Mouse (Mus musculus) kidney, postnatal 0 days (tissue): ENCODE data around the gene Olfr1066. TPM values are rescaled to one million over a fixed set of nuclear protein-coding genes. Genes with fewer than 3 reads are reported as not detected.
"Not testable (repeated sequence)": the region's sequence is repeated elsewhere in the genome, so short reads cannot be mapped to it uniquely, and the experiment has no call there.

ENCODE experiments used
- ATAC-seq: fragments of 200-750 bp; cut with Nextera tagmentation; replicated peaks from 2 replicates; pipeline ENCODE4 v1.8.0; 2017; ENCODE audit warnings: low read depth, moderate number of reproducible peaks, moderate TSS enrichment, moderate library complexity; ENCODE audit not compliant: low FRiP score
- DNase-seq: peaks from one replicate; pipeline ENCODE4 v3.0.0-alpha.2; 2016; ENCODE audit warnings: low spot score
- H3K27ac ChIP-seq: fragments of 300-500 bp; sonication (generic); 2 replicates; pipeline ENCODE4 v1.5.1; 2014; ENCODE audit warnings: mild to moderate bottlenecking
- H3K27me3 ChIP-seq: fragments of 300-500 bp; sonication (generic); 2 replicates; pipeline ENCODE4 v1.6.1; 2014; ENCODE audit warnings: low read length, mixed read lengths; ENCODE audit not compliant: insufficient read depth
- H3K36me3 ChIP-seq: fragments of 300-500 bp; sonication (generic); 2 replicates; pipeline ENCODE4 v1.6.1; 2014; ENCODE audit warnings: low read length, mixed read lengths; ENCODE audit not compliant: insufficient read depth
- H3K4me1 ChIP-seq: fragments of 300-500 bp; sonication (generic); replicated peaks from 2 replicates; pipeline ENCODE4 v1.6.1; 2014; ENCODE audit warnings: antibody characterized with exemption, low read length, mixed read lengths; ENCODE audit not compliant: insufficient read depth
- H3K4me2 ChIP-seq: fragments of 300-500 bp; sonication (generic); 2 replicates; pipeline ENCODE4 v1.6.1; 2014; ENCODE audit warnings: mild to moderate bottlenecking, low read length, moderate library complexity, mixed read lengths
- H3K4me3 ChIP-seq: fragments of 300-500 bp; sonication (generic); replicated peaks from 2 replicates; pipeline ENCODE4 v1.5.1; 2014; ENCODE audit warnings: low read depth, low read length
- H3K9ac ChIP-seq: fragments of 300-500 bp; sonication (generic); 2 replicates; pipeline ENCODE4 v1.6.1; 2014; ENCODE audit warnings: low read depth, low read length
- H3K9me3 ChIP-seq: fragments of 300-500 bp; sonication (generic); replicated peaks from 2 replicates; pipeline ENCODE4 v1.6.1; 2016; ENCODE audit warnings: low read length, inconsistent platforms, mixed read lengths
- CTCF ChIP-seq: IDR thresholded peaks from 2 replicates; pipeline ENCODE4 v1.5.1; 2016; ENCODE audit warnings: antibody characterized with exemption, low read depth, mild to moderate bottlenecking, moderate library complexity
- WGBS: fragments of 180-500 bp; shearing (Covaris S2); extraction: QIAGEN DNeasy Blood & Tissue Kit; methylation state at CpG from one replicate; pipeline ENCODE4 v1.1.7; 2014; 5-methylcytosine and 5-hydroxymethylcytosine counted together
- polyA plus RNA-seq: library from polyadenylated mRNA; unstranded; fragments of >200 nt; fragmentation: Nextera tagmentation; extraction: Ambion mirVana; gene quantifications from 2 replicates; pipeline ENCODE4 v1.2.1, GENCODE M21; 2015

Gene Olfr1066
- polyA plus RNA-seq, result not detected in 2 replicates

- Histone ChIP-seq H3K27ac (no peak within 1 kb of the TSS), H3K9ac (no peak within 1 kb of the TSS), H3K27me3 (no peaks in the 10 kb centered on the region), H3K4me3 (no peak within 1 kb of the TSS), H3K36me3 (no peaks in the 10 kb centered on the region), H3K4me1 (no peaks in the 10 kb centered on the region), H3K4me2 (no peak within 1 kb of the TSS), H3K9me3 (no peaks in the 10 kb centered on the region)
- WGBS, result 80% methylated on average over 1 of the region's 1 CpGs
- ATAC-seq (no peak), DNase-seq (no peak)
- no peak for TF ChIP-seq CTCF
Measured at GRCm38 (mm10) chr2:86456169-86456568, at the start of gene Olfr1066. Gene Olfr1066, minus strand, starts transcription at chr2:86456269.

GRCm38 (mm10) chr2:86487286-86487685 lies 31.2 kb upstream of the Olfr1066 start, which contains the start of gene Olfr228:
Gene Olfr228, minus strand, starts transcription at chr2:86487386.
- H3K9me3 ChIP-seq, result no peaks in the 10 kb centered on the region
- TF ChIP-seq CTCF, result no peak
- H3K9ac ChIP-seq, result no peak within 1 kb of the TSS
- no peaks in the 10 kb centered on the region for H3K36me3 ChIP-seq
- H3K27me3 ChIP-seq, result no peaks in the 10 kb centered on the region
- ATAC-seq (no peak), DNase-seq (no peak)
- WGBS, result 31% methylated on average over 1 of the region's 1 CpGs
- no peak within 1 kb of the TSS for H3K27ac ChIP-seq
- no peak within 1 kb of the TSS for H3K4me3 ChIP-seq
- no peak within 1 kb of the TSS for H3K4me2 ChIP-seq
- H3K4me1 ChIP-seq, result no peaks in the 10 kb centered on the region

GRCm38 (mm10) chr2:86464442-86465109 lies 8.5 kb upstream of the Olfr1066 start:
- WGBS, result 36% methylated on average over 10 of the region's 10 CpGs
- ATAC-seq, result no peak; the same call in 1 of the 2 replicates

GRCm38 (mm10) chr2:86460434-86460833 lies 4.4 kb upstream of the Olfr1066 start:
- Histone ChIP-seq H3K4me1 (no peaks in the 10 kb centered on the region), H3K27ac (no peak overlapping the region), H3K27me3 (no peaks in the 10 kb centered on the region), H3K4me3 (no peak overlapping the region), H3K36me3 (no peaks in the 10 kb centered on the region), H3K9ac (no peak overlapping the region), H3K4me2 (no peak overlapping the region), H3K9me3 (no peaks in the 10 kb centered on the region)
- TF ChIP-seq CTCF, result no peak
- no peak for DNase-seq
- no peak for ATAC-seq
- WGBS, result 91% methylated on average over 1 of the region's 1 CpGs

More at GRCm38 (mm10) chr2:86464442-86465109, 8.5 kb upstream of the Olfr1066 start:
- Histone ChIP-seq H3K4me1 (no peaks in the 10 kb centered on the region), H3K9ac (no peak overlapping the region), H3K27ac (no peak overlapping the region), H3K4me3 (no peak overlapping the region), H3K27me3 (no peaks in the 10 kb centered on the region), H3K36me3 (no peaks in the 10 kb centered on the region), H3K9me3 (no peaks in the 10 kb centered on the region), H3K4me2 (no peak overlapping the region)
- TF ChIP-seq CTCF, result peak; percentile 83
- DNase-seq, result peak; percentile 48

- no CpG with 5 or more reads among the region's 1 CpGs for WGBS
- ATAC-seq, H3K9me3 ChIP-seq, H3K4me3 ChIP-seq, H3K4me1 ChIP-seq, H3K27ac ChIP-seq, H3K9ac ChIP-seq, DNase-seq, H3K4me2 ChIP-seq, H3K27me3 ChIP-seq, H3K36me3 ChIP-seq: not testable (repeated sequence)
Measured at GRCm38 (mm10) chr2:86450491-86450890, 5.6 kb downstream of the Olfr1066 start, which contains the start of gene Olfr1065. Gene Olfr1065, minus strand, starts transcription at chr2:86450591.

GRCm38 (mm10) chr2:86442101-86442500 lies 14.0 kb downstream of the Olfr1066 start:
- DNase-seq, H3K36me3 ChIP-seq, H3K4me1 ChIP-seq, H3K4me2 ChIP-seq, ATAC-seq, H3K27ac ChIP-seq, H3K4me3 ChIP-seq, H3K9me3 ChIP-seq, H3K27me3 ChIP-seq, H3K9ac ChIP-seq: not testable (repeated sequence)
- 68% methylated on average over 1 of the region's 1 CpGs for WGBS

GRCm38 (mm10) chr2:86428511-86428910 lies 27.6 kb downstream of the Olfr1066 start:
- WGBS, result 89% methylated on average over 8 of the region's 8 CpGs

GRCm38 (mm10) chr2:86426649-86427048 lies 29.4 kb downstream of the Olfr1066 start, which contains the start of gene Olfr1062:
Gene Olfr1062, minus strand, starts transcription at chr2:86426749.
- not testable (repeated sequence) for H3K36me3 ChIP-seq, H3K27me3 ChIP-seq, DNase-seq

More at GRCm38 (mm10) chr2:86428511-86428910, 27.6 kb downstream of the Olfr1066 start:
- not testable (repeated sequence) for DNase-seq, H3K9me3 ChIP-seq, H3K4me1 ChIP-seq, ATAC-seq, H3K4me2 ChIP-seq, H3K27ac ChIP-seq, H3K9ac ChIP-seq, H3K36me3 ChIP-seq, H3K27me3 ChIP-seq, H3K4me3 ChIP-seq

More at GRCm38 (mm10) chr2:86426649-86427048, 29.4 kb downstream of the Olfr1066 start, which contains the start of gene Olfr1062:
- ATAC-seq, H3K9ac ChIP-seq, H3K4me1 ChIP-seq, H3K9me3 ChIP-seq, H3K4me2 ChIP-seq, H3K4me3 ChIP-seq, H3K27ac ChIP-seq: not testable (repeated sequence)
